Mouse (Mus musculus): ENCODE measurements around the gene Nek4. TPM values are rescaled to one million over a fixed set of nuclear protein-coding genes. Genes with fewer than 3 reads are reported as not detected.

The Nek4 gene
- total RNA-seq, 2 experiments from 2014 or later = 4.3 to 5.2 TPM

- ATAC-seq (ENCODE audit: poor library complexity, severe bottlenecking) = no peak
Observed at GRCm38 (mm10) chr14:30959031-30959430, 7.9 kb downstream of the Nek4 start.

GRCm38 (mm10) chr14:30960366-30960765 is 9.2 kb downstream of the Nek4 start:
- ATAC-seq (ENCODE audit: poor library complexity, severe bottlenecking) = no peak

GRCm38 (mm10) chr14:30974204-30974603 is 23.0 kb downstream of the Nek4 start:
- no peak for ATAC-seq (ENCODE audit: poor library complexity, severe bottlenecking)

- ATAC-seq (ENCODE audit: poor library complexity, severe bottlenecking) = no peak
Observed at GRCm38 (mm10) chr14:30976222-30976621, 25.0 kb downstream of the Nek4 start.

GRCm38 (mm10) chr14:30996417-30996816 is 45.2 kb downstream of the Nek4 start:
- no peak for ATAC-seq (ENCODE audit: poor library complexity, severe bottlenecking)

GRCm38 (mm10) chr14:31000356-31000755 is 49.2 kb downstream of the Nek4 start:
- no peak for ATAC-seq (ENCODE audit: poor library complexity, severe bottlenecking)

GRCm38 (mm10) chr14:31000816-31001306 is 49.7 kb downstream of the Nek4 start:
- ATAC-seq (ENCODE audit: poor library complexity, severe bottlenecking) = no peak

GRCm38 (mm10) chr14:31001307-31002205 is 50.4 kb downstream of the Nek4 start, which contains the start of the genes Glt8d1 and Spcs1:
Glt8d1 (plus strand) TSS chr14:31001400.
Spcs1 (minus strand) TSS chr14:31001672.
- ATAC-seq (ENCODE audit: poor library complexity, severe bottlenecking) = peak; percentile 93

- ATAC-seq (ENCODE audit: poor library complexity, severe bottlenecking) = no peak
Observed at GRCm38 (mm10) chr14:31004527-31004926, 53.4 kb downstream of the Nek4 start.

GRCm38 (mm10) chr14:31006779-31007178 is 55.6 kb downstream of the Nek4 start:
- no peak for ATAC-seq (ENCODE audit: poor library complexity, severe bottlenecking)

GRCm38 (mm10) chr14:31011588-31011987 is 60.4 kb downstream of the Nek4 start:
- ATAC-seq (ENCODE audit: poor library complexity, severe bottlenecking) = no peak

GRCm38 (mm10) chr14:31013928-31014327 is 62.8 kb downstream of the Nek4 start:
- ATAC-seq (ENCODE audit: poor library complexity, severe bottlenecking) = no peak

- ATAC-seq (ENCODE audit: poor library complexity, severe bottlenecking) = no peak
Observed at GRCm38 (mm10) chr14:31016063-31016462, 64.9 kb downstream of the Nek4 start.

GRCm38 (mm10) chr14:31017854-31018253 is 66.7 kb downstream of the Nek4 start:
- no peak for ATAC-seq (ENCODE audit: poor library complexity, severe bottlenecking)

- ATAC-seq (ENCODE audit: poor library complexity, severe bottlenecking) = peak; percentile 98
Observed at GRCm38 (mm10) chr14:31018860-31019291, 67.7 kb downstream of the Nek4 start, which contains the start of the genes Pbrm1 and Gnl3. Pbrm1 (plus strand) TSS chr14:31019138. Gnl3 (minus strand) TSS chr14:31019152.

GRCm38 (mm10) chr14:31019331-31020205 is 68.4 kb downstream of the Nek4 start:
- ATAC-seq (ENCODE audit: poor library complexity, severe bottlenecking) = peak; percentile 70

GRCm38 (mm10) chr14:31022579-31022978 is 71.4 kb downstream of the Nek4 start:
- ATAC-seq (ENCODE audit: poor library complexity, severe bottlenecking) = no peak

- ATAC-seq (ENCODE audit: poor library complexity, severe bottlenecking) = no peak
Observed at GRCm38 (mm10) chr14:31025785-31026184, 74.6 kb downstream of the Nek4 start.
